Mouse (Mus musculus) layer of hippocampus, adult 18-20 months (tissue): ENCODE measurements at regions not wholly inside any gene's neighbourhood (a gene's known extent, or its start where the extent isn't known, plus 50 kb on each side); places are given as distances from the start of the nearest gene placed in this dataset.
A peak's percentile ranks its signal among the peaks of the same experiment; 100 is the strongest.
"Not testable (repeated sequence)": the region's sequence is repeated elsewhere in the genome, so short reads cannot be mapped to it uniquely, and the experiment has no call there.

Experiments used
- DNase-seq, 2 experiments: peaks; one replicate each; pipeline ENCODE4 v3.0.0; 2022; ENCODE audit warnings: low spot score in 2 of 2

DNA sequence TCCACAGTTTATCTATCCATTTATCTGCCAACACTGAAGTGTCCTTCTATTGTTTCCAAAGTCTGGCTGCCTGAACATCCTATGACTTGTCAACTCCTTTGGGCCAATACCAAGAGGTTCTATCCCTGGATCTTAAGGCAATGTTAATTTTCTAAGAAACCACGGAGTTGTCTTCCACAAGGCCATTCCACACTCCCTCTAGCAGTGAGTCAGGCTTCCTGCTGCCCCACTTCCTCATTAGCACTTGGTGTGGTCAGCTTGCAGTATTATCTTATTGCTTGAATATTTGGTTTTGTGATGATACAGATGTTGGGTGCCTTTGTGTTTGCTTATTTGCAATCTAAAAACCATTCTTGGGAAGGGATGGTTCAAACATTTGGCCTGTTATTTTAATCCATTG is 87.5 kb upstream of the Ppp2r2d start:
- DNase-seq, result no peak

- no peak for DNase-seq
Measured at GRCm38 (mm10) chr7:138748442-138748841, 97.4 kb upstream of the Ppp2r2d start.

DNA sequence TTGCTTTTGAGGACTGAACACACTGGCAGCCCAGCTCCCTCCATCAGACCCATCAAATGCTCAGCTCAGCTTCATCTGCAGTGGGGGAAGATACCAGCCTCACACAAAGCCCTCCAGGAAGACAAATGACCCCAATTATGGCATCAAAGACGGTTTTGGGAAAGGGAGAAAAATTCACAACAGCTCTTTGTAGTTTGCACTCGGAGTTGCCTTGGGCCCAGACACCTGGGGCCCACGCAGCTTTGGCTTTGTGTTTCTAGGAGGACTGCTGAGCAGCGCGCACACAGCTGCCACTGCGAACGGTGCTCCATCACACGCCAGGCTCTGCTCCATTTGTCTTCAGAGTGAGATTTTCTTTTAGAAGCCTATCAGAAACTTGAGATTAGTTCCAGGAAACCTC is 99.3 kb upstream of the Ppp2r2d start:
- DNase-seq, result no peak

- no peak for DNase-seq
Measured at GRCm38 (mm10) chr7:138742516-138742845, 103.4 kb upstream of the Ppp2r2d start.

DNA sequence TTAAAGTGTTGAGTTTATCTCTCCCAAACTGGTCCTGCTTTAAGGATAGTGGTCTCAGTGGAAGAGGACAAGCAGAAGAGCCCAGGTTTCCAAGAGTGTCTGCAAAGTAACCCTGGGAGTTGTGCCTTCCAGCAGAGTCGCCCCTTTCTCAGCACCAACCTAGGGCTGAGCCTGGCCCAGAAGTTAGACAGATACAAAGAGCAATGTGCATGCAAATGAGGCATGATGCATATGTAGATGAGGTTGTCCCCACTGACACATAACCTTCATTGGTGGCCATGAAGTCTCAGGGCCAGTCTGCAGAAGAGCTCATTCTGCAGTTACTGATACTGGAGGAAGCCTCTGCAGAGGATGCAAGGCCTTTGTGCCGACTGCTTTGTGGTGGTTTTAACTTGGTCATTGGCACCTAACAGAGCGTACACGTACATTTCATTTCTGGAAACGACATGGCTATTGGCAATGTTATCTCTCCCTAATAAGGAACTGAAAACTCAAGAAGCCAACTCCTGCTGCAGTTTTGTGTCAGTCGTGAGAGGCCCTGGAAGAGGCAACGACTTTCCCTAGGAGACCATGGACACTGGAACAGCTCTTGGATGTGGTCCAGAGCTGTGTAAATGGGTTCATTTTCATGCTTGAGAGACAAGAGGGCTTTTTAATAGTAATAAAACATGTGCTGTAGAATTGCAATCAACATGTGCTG is 103.9 kb upstream of the Ppp2r2d start:
- no peak for DNase-seq

GRCm38 (mm10) chr7:138734254-138734653 is 111.6 kb upstream of the Ppp2r2d start:
- DNase-seq, result peak; percentile 21 to 70

- DNase-seq, result no peak
Measured at GRCm38 (mm10) chr7:138724829-138725228, 121.0 kb upstream of the Ppp2r2d start.

GRCm38 (mm10) chr7:138719608-138720007 is 126.3 kb upstream of the Ppp2r2d start:
- no peak for DNase-seq

DNA sequence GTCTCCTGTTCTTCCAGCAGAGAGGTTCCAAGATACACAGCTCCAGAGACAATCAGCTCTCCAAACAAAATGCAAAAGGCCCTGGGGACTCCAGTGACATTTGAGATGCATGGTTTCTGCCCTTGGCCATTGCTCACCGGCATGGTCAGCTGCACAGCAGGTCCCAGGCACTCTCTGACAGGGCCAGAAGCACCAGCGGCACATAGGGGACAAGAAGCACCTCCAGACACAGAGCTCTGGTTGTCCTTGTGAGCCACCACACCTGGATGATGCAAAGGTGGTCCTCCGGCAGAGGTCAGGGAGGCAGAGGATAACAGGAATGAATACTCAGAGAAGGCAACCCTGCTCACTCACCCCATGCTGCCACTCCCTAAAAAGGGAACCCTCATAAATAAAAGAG is 126.8 kb upstream of the Ppp2r2d start:
- DNase-seq, result no peak

GRCm38 (mm10) chr7:138714731-138715130 is 131.1 kb upstream of the Ppp2r2d start:
- no peak for DNase-seq

GRCm38 (mm10) chr7:138708373-138708772 is 137.5 kb upstream of the Ppp2r2d start:
- no peak for DNase-seq

DNA sequence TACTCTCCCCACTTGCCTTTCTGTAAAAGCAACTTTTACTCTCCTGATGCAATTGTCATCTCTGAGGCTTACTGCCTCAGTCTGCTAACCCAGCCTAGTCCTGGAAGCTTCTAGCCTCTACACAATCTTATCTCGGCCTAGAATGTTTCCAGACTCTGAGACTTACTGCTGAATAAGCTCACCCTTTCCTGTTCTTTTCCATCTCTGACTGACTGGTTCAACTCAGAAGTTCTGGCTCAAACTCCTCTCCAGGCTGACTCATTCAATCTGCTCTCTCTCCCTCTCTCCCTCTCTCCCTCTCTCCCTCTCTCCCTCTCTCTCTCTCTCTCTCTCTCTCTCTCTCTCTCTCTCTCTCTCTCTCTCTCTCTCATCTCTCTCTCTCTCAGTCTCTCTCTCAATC is 146.3 kb upstream of the Ppp2r2d start:
- DNase-seq, result not testable (repeated sequence)

GRCm38 (mm10) chr7:138682161-138682560 is 163.7 kb upstream of the Ppp2r2d start:
- DNase-seq, result peak in 1 of 2 experiments; percentile 27

- DNase-seq, result no peak
Measured at GRCm38 (mm10) chr7:138680530-138680929, 165.3 kb upstream of the Ppp2r2d start.

DNA sequence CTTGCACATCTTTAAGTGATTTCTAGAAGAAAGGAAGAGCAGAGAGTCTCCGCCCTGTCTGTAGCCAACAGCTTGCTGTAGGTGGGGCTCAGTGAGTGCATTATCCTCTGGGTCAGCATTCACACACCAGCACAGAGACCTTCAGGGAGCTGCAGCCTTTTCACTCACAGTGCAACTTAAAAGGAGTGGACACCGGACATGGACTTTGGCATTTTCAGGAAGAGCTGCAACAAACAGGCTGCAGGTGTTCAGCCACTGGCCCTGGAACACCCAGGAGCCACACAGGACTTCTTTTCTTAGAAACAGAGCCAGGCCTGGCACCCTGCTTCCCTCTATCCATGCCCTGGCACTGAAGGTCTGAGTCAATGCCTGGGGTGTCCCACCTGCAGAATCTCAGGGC is 166.3 kb upstream of the Ppp2r2d start:
- no peak for DNase-seq

GRCm38 (mm10) chr7:138672959-138673358 is 172.9 kb upstream of the Ppp2r2d start:
- peak in 1 of 2 experiments; percentile 21 for DNase-seq

- DNase-seq, result peak in 1 of 2 experiments; percentile 17
Measured at GRCm38 (mm10) chr7:138668337-138668736, 177.5 kb upstream of the Ppp2r2d start.

- no peak for DNase-seq
Measured at GRCm38 (mm10) chr7:138660124-138660523, 185.8 kb upstream of the Ppp2r2d start.

DNA sequence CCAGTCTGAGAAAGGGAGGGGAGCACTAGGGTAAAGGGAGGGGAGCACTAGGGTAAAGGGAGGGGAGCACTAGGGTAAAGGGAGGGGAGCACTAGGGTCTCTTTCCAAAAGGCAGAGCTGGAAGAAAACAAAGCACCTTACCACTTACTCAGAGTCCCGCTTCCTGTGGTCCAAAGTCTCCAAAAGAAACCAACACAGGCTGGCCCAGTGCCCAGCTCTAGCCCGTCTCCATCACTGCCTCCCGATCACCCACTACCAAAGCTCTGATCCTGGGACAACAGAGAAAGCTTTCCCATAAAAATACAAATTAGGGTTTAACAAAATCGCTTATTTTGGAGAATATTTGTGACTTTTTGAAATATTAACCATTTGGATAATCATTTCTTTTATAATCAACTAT is 188.4 kb upstream of the Ppp2r2d start:
- DNase-seq, result no peak

GRCm38 (mm10) chr7:138657076-138657475 is 188.8 kb upstream of the Ppp2r2d start:
- DNase-seq, result no peak

GRCm38 (mm10) chr7:138655940-138656339 is 189.9 kb upstream of the Ppp2r2d start:
- DNase-seq, result no peak

- DNase-seq, result no peak
Measured at GRCm38 (mm10) chr7:138650946-138651345, 194.9 kb upstream of the Ppp2r2d start.

DNA sequence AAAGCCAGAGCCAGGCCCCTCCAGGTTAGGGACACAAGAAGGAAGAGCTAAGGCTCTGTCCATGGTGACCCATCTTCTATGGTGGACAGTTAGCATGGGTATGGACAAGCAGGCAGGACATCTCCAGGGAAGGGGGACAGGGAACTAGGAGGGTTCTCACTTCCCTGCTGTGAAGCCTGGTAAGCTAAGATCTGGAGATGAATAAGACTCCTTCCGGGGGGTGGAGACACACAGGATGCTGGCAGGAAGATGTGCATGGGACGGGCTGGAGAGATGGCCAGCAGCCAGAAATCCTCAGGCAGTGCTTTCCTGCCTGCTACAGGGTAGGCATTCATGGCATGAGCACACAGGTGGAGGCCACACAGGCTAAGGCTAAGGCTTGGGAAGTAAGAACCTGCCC is 198.2 kb upstream of the Ppp2r2d start:
- no peak for DNase-seq
